Mouse (Mus musculus): ENCODE results near the gene Glra2. TPM values are rescaled to one million over a fixed set of nuclear protein-coding genes. Genes with fewer than 3 reads are reported as not detected.

Gene Glra2
- total and polyA plus RNA-seq, 3 experiments: not detected

- H3K4me1 ChIP-seq (ENCODE audit: insufficient read depth, low read depth, low read length): no peaks in the 10 kb centered on the region
- H3K36me3 ChIP-seq (replicated peaks): no peaks in the 10 kb centered on the region
- H3K4me3 ChIP-seq (ENCODE audit: low read depth, low read length): no peak overlapping the region
- TF ChIP-seq CTCF (IDR thresholded peaks at IDR 0.05; ENCODE audit: low read depth, low read length): no peak
- no peak for TF ChIP-seq POLR2AphosphoS5 (IDR thresholded peaks at IDR 0.05; ENCODE audit: insufficient replicate concordance, low read depth, low read length)
- no peak for TF ChIP-seq TAL1 (conservative IDR thresholded peaks at IDR 0.05; ENCODE audit: low read depth, low read length)
- TF ChIP-seq GATA2 (IDR thresholded peaks at IDR 0.05; ENCODE audit: borderline replicate concordance, low read depth, low read length): no peak
- no peak for TF ChIP-seq GATA1 (IDR thresholded peaks at IDR 0.05; ENCODE audit: borderline replicate concordance, low read length)
- no peak for DNase-seq (ENCODE audit: low spot score)
- ATAC-seq (ENCODE audit: extremely low read depth, insufficient number of reproducible peaks, low FRiP score, poor library complexity, severe bottlenecking): no peak
- H3K9me3 ChIP-seq (replicated peaks): no peaks in the 10 kb centered on the region
- H3K27me3 ChIP-seq (ENCODE audit: insufficient read depth, low read length): no peaks in the 10 kb centered on the region
These were observed 170.6 kb downstream of the Glra2 start for GRCm38 (mm10) chrX:165156549-165156948.

GRCm38 (mm10) chrX:165104171-165104570, 223.0 kb downstream of the Glra2 start:
- DNase-seq (ENCODE audit: low spot score) (no peak), ATAC-seq (ENCODE audit: extremely low read depth, insufficient number of reproducible peaks, low FRiP score, poor library complexity, severe bottlenecking) (no peak)
- no peak for TF ChIP-seq POLR2AphosphoS5 (IDR thresholded peaks at IDR 0.05; ENCODE audit: insufficient replicate concordance, low read depth, low read length)
- TF ChIP-seq TAL1 (conservative IDR thresholded peaks at IDR 0.05; ENCODE audit: low read depth, low read length): no peak
- TF ChIP-seq GATA2 (IDR thresholded peaks at IDR 0.05; ENCODE audit: borderline replicate concordance, low read depth, low read length): no peak
- no peak for TF ChIP-seq CTCF (IDR thresholded peaks at IDR 0.05; ENCODE audit: low read depth, low read length)
- TF ChIP-seq GATA1 (IDR thresholded peaks at IDR 0.05; ENCODE audit: borderline replicate concordance, low read length): no peak
- Histone ChIP-seq H3K27me3 (ENCODE audit: insufficient read depth, low read length) (no peaks in the 10 kb centered on the region), H3K4me3 (ENCODE audit: low read depth, low read length) (no peak overlapping the region), H3K36me3 (replicated peaks) (no peaks in the 10 kb centered on the region), H3K9me3 (replicated peaks) (no peaks in the 10 kb centered on the region), H3K4me1 (ENCODE audit: insufficient read depth, low read depth, low read length) (no peaks in the 10 kb centered on the region)
